Mouse (Mus musculus): Measurements from ENCODE around the gene Nit1.
"Not testable (repeated sequence)": the region's sequence is repeated elsewhere in the genome, so short reads cannot be mapped to it uniquely, and the experiment has no call there.

Nit1 gene

GRCm38 (mm10) chr1:171349210-171349609 lies 3.8 kb upstream of the Nit1 start:
- no peak for DNase-seq

- no peak for DNase-seq
These were observed 3.2 kb upstream of the Nit1 start for GRCm38 (mm10) chr1:171348665-171349064.

- no peak for DNase-seq
These were observed 627 bp upstream of the Nit1 start for GRCm38 (mm10) chr1:171346095-171346450.

- no peak for DNase-seq
These were observed 731 bp downstream of the Nit1 start for GRCm38 (mm10) chr1:171344715-171345114.

GRCm38 (mm10) chr1:171343922-171344677 lies 1.3 kb downstream of the Nit1 start:
- DNase-seq, result no peak

GRCm38 (mm10) chr1:171342262-171343207 lies 2.9 kb downstream of the Nit1 start:
- DNase-seq, result no peak

GRCm38 (mm10) chr1:171330216-171330560 lies 15.3 kb downstream of the Nit1 start:
- DNase-seq, result no peak

GRCm38 (mm10) chr1:171329433-171330215 lies 15.8 kb downstream of the Nit1 start:
- DNase-seq, result peak; percentile 34

GRCm38 (mm10) chr1:171328839-171329432 lies 16.5 kb downstream of the Nit1 start, which contains the start of gene Dedd:
Dedd (plus strand) TSS chr1:171329145.
- peak; percentile 93 for DNase-seq

GRCm38 (mm10) chr1:171328244-171328643 lies 17.2 kb downstream of the Nit1 start:
- no peak for DNase-seq

- DNase-seq, result not testable (repeated sequence)
These were observed 18.9 kb downstream of the Nit1 start for GRCm38 (mm10) chr1:171326588-171326987.

- no peak for DNase-seq
These were observed 19.9 kb downstream of the Nit1 start for GRCm38 (mm10) chr1:171325571-171325970.

- no peak for DNase-seq
These were observed 23.4 kb downstream of the Nit1 start for GRCm38 (mm10) chr1:171322012-171322411.

- no peak for DNase-seq
These were observed 24.0 kb downstream of the Nit1 start for GRCm38 (mm10) chr1:171321415-171321814.

GRCm38 (mm10) chr1:171320151-171320550 lies 25.3 kb downstream of the Nit1 start:
- DNase-seq, result no peak

- DNase-seq, result no peak
These were observed 25.7 kb downstream of the Nit1 start for GRCm38 (mm10) chr1:171319748-171320147.

- DNase-seq, result no peak
These were observed 36.1 kb downstream of the Nit1 start for GRCm38 (mm10) chr1:171309321-171309720.

GRCm38 (mm10) chr1:171306157-171306556 lies 39.3 kb downstream of the Nit1 start:
- DNase-seq, result not testable (repeated sequence)

GRCm38 (mm10) chr1:171298226-171298625 lies 47.2 kb downstream of the Nit1 start:
- DNase-seq, result no peak

GRCm38 (mm10) chr1:171295063-171295402 lies 50.4 kb downstream of the Nit1 start:
- DNase-seq, result no peak

- peak; percentile 84 for DNase-seq
These were observed 51.0 kb downstream of the Nit1 start, which contains the start of gene Ufc1 for GRCm38 (mm10) chr1:171294298-171295062. Ufc1 (minus strand) TSS chr1:171295024.

GRCm38 (mm10) chr1:171293906-171294297 lies 51.5 kb downstream of the Nit1 start:
- DNase-seq, result no peak
